Mouse (Mus musculus): ENCODE results near the gene Gm15217.

- TF ChIP-seq POLR2A (IDR thresholded peaks at IDR 0.05; ENCODE audit: control insufficient read depth, low read depth, low read length) = no peak
- no peak for TF ChIP-seq CTCF (IDR thresholded peaks at IDR 0.05; ENCODE audit: control insufficient read depth, insufficient read depth, insufficient replicate concordance, low read depth, low read length)
These were observed 12.5 kb downstream of the Gm15217 start for GRCm38 (mm10) chr14:46391621-46392170.
